Mouse (Mus musculus): ENCODE data around the gene Pigu. TPM values are rescaled to one million over a fixed set of nuclear protein-coding genes. Genes with fewer than 3 reads are reported as not detected.

The Pigu gene
- polyA plus RNA-seq, 1 experiment = 26.2 TPM

DNA sequence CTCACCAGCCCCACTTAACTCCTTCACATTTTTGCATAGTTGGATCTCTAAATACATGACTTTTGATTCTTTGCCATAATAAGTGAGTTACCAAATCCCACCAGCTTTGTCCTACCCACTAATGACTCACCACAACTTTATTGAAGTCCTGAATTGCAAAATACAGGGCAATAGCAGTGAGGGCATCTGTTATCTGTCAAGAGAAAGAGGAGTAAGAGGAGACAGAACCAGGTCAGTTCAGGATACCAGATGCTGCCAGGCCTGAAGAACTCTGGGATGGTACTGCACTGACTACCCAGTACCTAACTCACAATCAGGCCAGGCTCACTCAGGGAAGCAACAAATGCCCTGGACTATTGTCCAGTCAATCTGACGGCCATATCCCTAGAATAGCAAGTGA, 22.0 kb downstream of the Pigu start:
- 84% methylated on average over 1 of the region's 1 CpGs for WGBS
- Histone ChIP-seq H3K4me3 (ENCODE audit: low read depth, low read length) (no peak overlapping the region), H3K27ac (ENCODE audit: insufficient read depth, low read depth, low read length) (no peak overlapping the region), H3K27me3 (ENCODE audit: control insufficient read depth, insufficient read depth, low read length) (no peaks in the 10 kb centered on the region), H3K36me3 (ENCODE audit: control insufficient read depth, insufficient read depth, low read length) (peaks cover 32% of the 10 kb centered on the region), H3K4me1 (ENCODE audit: control insufficient read depth, insufficient read depth, insufficient read length, low read length) (no peaks in the 10 kb centered on the region)
- no peak for TF ChIP-seq POLR2A (IDR thresholded peaks at IDR 0.05; ENCODE audit: low read depth, low read length)
- TF ChIP-seq CTCF (IDR thresholded peaks at IDR 0.05; ENCODE audit: extremely low read depth, insufficient read length, insufficient replicate concordance, low read depth, low read length) = no peak

DNA sequence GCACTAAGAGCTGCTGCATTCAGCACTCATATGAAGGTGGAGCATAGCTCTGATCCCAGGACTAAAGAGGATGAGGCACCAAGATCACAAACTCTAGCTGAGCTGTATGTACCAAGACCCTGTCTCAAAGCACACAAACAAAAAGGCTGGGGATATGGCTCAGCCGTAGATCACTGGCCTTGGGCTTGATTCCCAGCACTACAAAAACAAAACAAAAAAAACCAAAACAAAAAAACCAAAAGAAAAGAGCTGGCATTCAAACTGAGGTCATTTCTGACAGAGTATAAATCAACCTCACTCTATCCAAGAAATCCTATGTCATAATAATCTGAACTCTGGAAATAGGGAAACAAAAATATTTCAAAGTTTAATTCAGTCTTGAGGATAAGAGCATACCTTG, 23.8 kb downstream of the Pigu start:
- Histone ChIP-seq H3K4me3 (ENCODE audit: low read depth, low read length) (no peak overlapping the region), H3K27me3 (ENCODE audit: control insufficient read depth, insufficient read depth, low read length) (no peaks in the 10 kb centered on the region), H3K27ac (ENCODE audit: insufficient read depth, low read depth, low read length) (no peak overlapping the region), H3K36me3 (ENCODE audit: control insufficient read depth, insufficient read depth, low read length) (peaks cover 37% of the 10 kb centered on the region), H3K4me1 (ENCODE audit: control insufficient read depth, insufficient read depth, insufficient read length, low read length) (no peaks in the 10 kb centered on the region)
- no peak for TF ChIP-seq POLR2A (IDR thresholded peaks at IDR 0.05; ENCODE audit: low read depth, low read length)
- TF ChIP-seq CTCF (IDR thresholded peaks at IDR 0.05; ENCODE audit: extremely low read depth, insufficient read length, insufficient replicate concordance, low read depth, low read length) = no peak
- WGBS = 81% methylated on average over 1 of the region's 1 CpGs

DNA sequence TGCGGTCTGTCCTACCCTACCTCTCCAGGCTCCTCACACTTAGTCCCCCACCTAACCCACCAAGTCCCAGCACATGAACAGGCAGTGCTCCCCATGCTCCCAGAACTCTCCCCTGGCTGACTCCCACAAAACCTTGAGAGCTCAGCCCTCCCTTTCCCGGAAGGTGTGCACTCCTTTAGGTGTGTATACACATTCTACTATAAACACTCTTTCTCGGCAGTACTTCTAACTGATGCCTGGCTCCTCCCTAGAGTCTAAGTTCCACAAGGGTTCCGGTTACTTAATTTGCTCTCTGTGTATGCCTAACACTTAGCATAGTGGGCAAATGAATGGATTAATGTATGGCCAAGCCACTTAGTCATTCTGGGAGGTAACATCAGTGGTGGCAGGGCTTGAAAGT, 25.9 kb downstream of the Pigu start:
- TF ChIP-seq CTCF (IDR thresholded peaks at IDR 0.05; ENCODE audit: extremely low read depth, insufficient read length, insufficient replicate concordance, low read depth, low read length) = no peak
- no peak for TF ChIP-seq POLR2A (IDR thresholded peaks at IDR 0.05; ENCODE audit: low read depth, low read length)
- Histone ChIP-seq H3K36me3 (ENCODE audit: control insufficient read depth, insufficient read depth, low read length) (peaks cover 51% of the 10 kb centered on the region), H3K4me1 (ENCODE audit: control insufficient read depth, insufficient read depth, insufficient read length, low read length) (no peaks in the 10 kb centered on the region), H3K27me3 (ENCODE audit: control insufficient read depth, insufficient read depth, low read length) (no peaks in the 10 kb centered on the region), H3K4me3 (ENCODE audit: low read depth, low read length) (no peak overlapping the region), H3K27ac (ENCODE audit: insufficient read depth, low read depth, low read length) (no peak overlapping the region)
- 71% methylated on average over 4 of the region's 4 CpGs for WGBS

GRCm38 (mm10) chr2:155330811-155331210, 26.4 kb downstream of the Pigu start:
- 91% methylated on average over 4 of the region's 4 CpGs for WGBS

GRCm38 (mm10) chr2:155329707-155330106, 27.5 kb downstream of the Pigu start:
- Histone ChIP-seq H3K27me3 (ENCODE audit: control insufficient read depth, insufficient read depth, low read length) (no peaks in the 10 kb centered on the region), H3K27ac (ENCODE audit: insufficient read depth, low read depth, low read length) (no peak overlapping the region), H3K4me1 (ENCODE audit: control insufficient read depth, insufficient read depth, insufficient read length, low read length) (no peaks in the 10 kb centered on the region), H3K4me3 (ENCODE audit: low read depth, low read length) (no peak overlapping the region), H3K36me3 (ENCODE audit: control insufficient read depth, insufficient read depth, low read length) (peaks cover 41% of the 10 kb centered on the region)
- WGBS = 95% methylated on average over 2 of the region's 2 CpGs
- TF ChIP-seq CTCF (IDR thresholded peaks at IDR 0.05; ENCODE audit: extremely low read depth, insufficient read length, insufficient replicate concordance, low read depth, low read length) (no peak), POLR2A (IDR thresholded peaks at IDR 0.05; ENCODE audit: low read depth, low read length) (no peak)

More at GRCm38 (mm10) chr2:155330811-155331210, 26.4 kb downstream of the Pigu start:
- no peak for TF ChIP-seq POLR2A (IDR thresholded peaks at IDR 0.05; ENCODE audit: low read depth, low read length)
- TF ChIP-seq CTCF (IDR thresholded peaks at IDR 0.05; ENCODE audit: extremely low read depth, insufficient read length, insufficient replicate concordance, low read depth, low read length) = no peak
- Histone ChIP-seq H3K27ac (ENCODE audit: insufficient read depth, low read depth, low read length) (no peak overlapping the region), H3K36me3 (ENCODE audit: control insufficient read depth, insufficient read depth, low read length) (peaks cover 49% of the 10 kb centered on the region), H3K4me1 (ENCODE audit: control insufficient read depth, insufficient read depth, insufficient read length, low read length) (no peaks in the 10 kb centered on the region), H3K4me3 (ENCODE audit: low read depth, low read length) (no peak overlapping the region), H3K27me3 (ENCODE audit: control insufficient read depth, insufficient read depth, low read length) (no peaks in the 10 kb centered on the region)

GRCm38 (mm10) chr2:155328906-155329305, 28.3 kb downstream of the Pigu start:
- TF ChIP-seq CTCF (IDR thresholded peaks at IDR 0.05; ENCODE audit: extremely low read depth, insufficient read length, insufficient replicate concordance, low read depth, low read length) = no peak
- no peak for TF ChIP-seq POLR2A (IDR thresholded peaks at IDR 0.05; ENCODE audit: low read depth, low read length)
- H3K27me3 ChIP-seq (ENCODE audit: control insufficient read depth, insufficient read depth, low read length) = no peaks in the 10 kb centered on the region
- no peak overlapping the region for H3K4me3 ChIP-seq (ENCODE audit: low read depth, low read length)
- H3K27ac ChIP-seq (ENCODE audit: insufficient read depth, low read depth, low read length) = no peak overlapping the region
- peaks cover 34% of the 10 kb centered on the region for H3K36me3 ChIP-seq (ENCODE audit: control insufficient read depth, insufficient read depth, low read length)
- H3K4me1 ChIP-seq (ENCODE audit: control insufficient read depth, insufficient read depth, insufficient read length, low read length) = no peaks in the 10 kb centered on the region

DNA sequence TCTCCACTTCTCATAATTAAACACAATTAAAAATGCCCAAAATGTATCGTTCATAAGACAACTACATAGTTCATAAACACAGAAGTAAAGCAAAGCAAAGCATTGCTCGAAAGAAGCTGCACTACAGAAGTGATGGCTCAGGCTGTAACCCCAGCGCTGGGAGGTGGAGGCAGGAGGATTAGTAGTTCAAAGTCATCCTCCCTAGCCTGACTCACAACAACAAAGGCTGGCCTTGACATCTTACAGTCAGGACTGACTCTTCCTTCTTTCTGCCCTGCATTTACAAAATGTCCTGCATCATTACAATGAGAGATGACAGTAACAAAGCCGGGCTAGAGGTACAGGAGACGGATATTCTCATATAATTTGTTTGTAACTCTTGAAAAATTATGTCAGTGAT, 29.3 kb downstream of the Pigu start:
- TF ChIP-seq CTCF (IDR thresholded peaks at IDR 0.05; ENCODE audit: extremely low read depth, insufficient read length, insufficient replicate concordance, low read depth, low read length) = no peak
- no peak for TF ChIP-seq POLR2A (IDR thresholded peaks at IDR 0.05; ENCODE audit: low read depth, low read length)
- 93% methylated on average over 5 of the region's 5 CpGs for WGBS

GRCm38 (mm10) chr2:155326001-155326400, 31.2 kb downstream of the Pigu start:
- Histone ChIP-seq H3K36me3 (ENCODE audit: control insufficient read depth, insufficient read depth, low read length) (peaks cover 28% of the 10 kb centered on the region), H3K4me3 (ENCODE audit: low read depth, low read length) (no peak overlapping the region), H3K4me1 (ENCODE audit: control insufficient read depth, insufficient read depth, insufficient read length, low read length) (no peaks in the 10 kb centered on the region), H3K27me3 (ENCODE audit: control insufficient read depth, insufficient read depth, low read length) (no peaks in the 10 kb centered on the region), H3K27ac (ENCODE audit: insufficient read depth, low read depth, low read length) (no peak overlapping the region)
- no peak for TF ChIP-seq CTCF (IDR thresholded peaks at IDR 0.05; ENCODE audit: extremely low read depth, insufficient read length, insufficient replicate concordance, low read depth, low read length)
- no peak for TF ChIP-seq POLR2A (IDR thresholded peaks at IDR 0.05; ENCODE audit: low read depth, low read length)
- whole genome bisulfite sequencing = 89% methylated on average over 4 of the region's 4 CpGs

More for the DNA sequence above, 29.3 kb downstream of the Pigu start:
- Histone ChIP-seq H3K27me3 (ENCODE audit: control insufficient read depth, insufficient read depth, low read length) (no peaks in the 10 kb centered on the region), H3K4me1 (ENCODE audit: control insufficient read depth, insufficient read depth, insufficient read length, low read length) (no peaks in the 10 kb centered on the region), H3K4me3 (ENCODE audit: low read depth, low read length) (no peak overlapping the region), H3K27ac (ENCODE audit: insufficient read depth, low read depth, low read length) (no peak overlapping the region), H3K36me3 (ENCODE audit: control insufficient read depth, insufficient read depth, low read length) (peaks cover 26% of the 10 kb centered on the region)

Data from small intestine, adult 2 months (tissue).